Mouse (Mus musculus) gastrocnemius, adult 8-10 months (tissue): ENCODE results near the gene C130050O18Rik. TPM values are rescaled to one million over a fixed set of nuclear protein-coding genes. Genes with fewer than 3 reads are reported as not detected.
A peak's percentile ranks its signal among the peaks of the same experiment; 100 is the strongest.

ENCODE experiments used
- DNase-seq, 2 experiments: peaks; one replicate each; pipeline ENCODE4 v3.0.0; 2022; ENCODE audit warnings: low spot score in 2 of 2
- total RNA-seq, 4 experiments: library from RNA; stranded (reverse); gene quantifications; 2 replicates each; pipeline ENCODE4 v1.2.4; 2022

C130050O18Rik gene
- under 1 TPM in 2 of 4 experiments, not detected in 2; 0.15 to 0.27 TPM for total RNA-seq

DNA sequence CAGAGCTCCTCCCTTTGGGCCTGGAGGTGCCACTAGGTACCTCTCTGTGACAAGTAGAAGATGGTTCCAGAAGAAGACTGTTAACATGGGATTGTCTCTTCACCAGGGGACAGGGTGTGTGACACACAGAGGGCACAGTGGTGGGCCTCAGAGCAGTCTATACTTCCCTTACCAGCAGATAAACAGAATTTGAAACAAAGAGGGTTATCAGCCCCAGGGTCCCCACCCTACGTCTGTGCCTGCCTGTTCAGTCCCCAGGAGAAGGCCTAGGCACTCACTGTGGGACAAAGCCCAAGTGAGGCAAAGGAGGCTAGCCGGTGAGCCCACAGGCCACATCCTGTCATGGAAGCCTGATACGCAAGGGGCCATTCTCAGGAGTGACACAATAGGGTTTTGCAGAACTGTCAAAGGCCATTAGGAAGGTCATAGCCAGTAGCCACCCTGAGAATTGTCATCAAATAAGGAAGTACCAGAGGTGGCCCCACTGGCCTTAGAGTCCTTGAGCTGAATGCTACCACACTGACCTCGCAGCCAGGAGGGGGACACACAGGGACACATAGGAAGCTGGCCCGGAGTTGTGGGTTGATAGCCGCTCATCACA is at the start of gene C130050O18Rik:
TSS of gene C130050O18Rik (plus strand) at position 480 of the 601 bp plus-strand sequence.
- DNase-seq: no peak

DNA sequence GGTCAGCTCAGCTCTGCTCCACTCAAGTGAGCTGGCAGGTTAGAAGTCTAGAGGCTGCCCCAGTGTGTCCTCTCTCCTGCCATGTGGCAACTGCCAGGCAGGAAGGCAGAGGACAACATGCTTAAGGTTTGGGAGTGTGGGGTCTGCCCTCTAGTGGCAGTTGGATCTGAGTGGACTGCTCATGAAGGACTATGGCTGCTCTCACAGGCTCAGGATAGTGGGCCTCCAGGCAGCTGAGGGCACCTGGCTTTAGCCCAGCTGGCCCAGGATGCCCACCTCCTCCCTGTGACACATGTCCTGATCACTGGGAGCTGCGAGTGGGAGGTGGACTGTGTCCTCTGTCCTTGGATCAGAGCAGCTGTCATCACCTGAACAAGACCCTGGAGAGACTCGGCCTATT is 46.4 kb upstream of the C130050O18Rik start:
- no peak for DNase-seq

- no peak for DNase-seq
Measured at GRCm38 (mm10) chr5:139359244-139359643, 45.8 kb upstream of the C130050O18Rik start.

GRCm38 (mm10) chr5:139363858-139364257 is 41.2 kb upstream of the C130050O18Rik start:
- no peak for DNase-seq

GRCm38 (mm10) chr5:139364260-139364910 is 40.7 kb upstream of the C130050O18Rik start:
- peak; percentile 81 to 86 for DNase-seq

- DNase-seq: no peak
Measured at GRCm38 (mm10) chr5:139364911-139365571, 40.0 kb upstream of the C130050O18Rik start.

DNA sequence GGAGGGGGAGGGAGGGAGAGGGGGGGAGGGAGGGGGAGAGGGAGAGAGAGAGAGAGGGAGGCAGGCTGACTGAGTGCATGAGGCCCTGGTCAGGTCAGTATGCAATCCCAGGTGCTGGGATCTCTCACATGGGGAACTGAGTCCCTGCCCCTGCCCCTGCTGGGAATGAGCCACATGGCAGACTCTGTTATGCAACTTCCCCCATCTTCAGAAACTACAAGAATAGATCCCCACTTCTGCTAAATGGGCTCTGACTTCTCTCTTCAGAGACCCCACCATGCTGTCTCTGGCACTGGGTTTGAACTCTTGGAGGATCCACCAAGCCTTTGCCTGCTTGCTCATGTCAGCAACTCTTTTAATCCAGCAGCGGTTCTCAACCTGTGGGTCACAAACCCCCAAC is 39.3 kb upstream of the C130050O18Rik start:
- DNase-seq: no peak

GRCm38 (mm10) chr5:139366484-139366883 is 38.6 kb upstream of the C130050O18Rik start:
- no peak for DNase-seq

DNA sequence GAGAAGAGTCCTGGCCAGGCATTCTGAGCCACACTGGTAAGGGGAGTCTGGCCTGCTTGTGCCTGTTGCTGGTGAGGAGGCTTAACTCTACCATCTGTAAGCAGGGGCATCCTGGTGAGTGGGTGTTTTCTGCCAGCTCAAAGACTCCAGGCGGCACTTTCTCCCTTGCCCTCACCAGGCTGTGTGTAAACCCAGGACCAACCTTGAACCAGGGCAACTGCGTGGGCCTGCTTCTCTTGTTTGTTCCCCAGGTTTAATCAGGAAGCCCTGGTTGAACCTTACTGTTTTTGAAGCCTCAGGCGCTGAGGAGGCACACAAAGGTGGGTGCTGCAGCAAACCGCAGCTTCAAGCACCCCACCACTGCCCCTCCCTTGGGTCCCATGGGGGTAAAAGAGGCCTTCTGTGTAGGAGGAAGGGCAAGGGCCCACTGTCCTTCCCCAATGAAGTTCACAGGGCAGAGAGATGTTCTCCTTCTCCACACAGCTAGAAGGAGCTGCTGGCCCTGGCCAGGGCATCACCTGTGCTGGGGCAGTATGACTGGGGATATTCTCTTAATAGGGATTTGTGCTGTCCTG is 37.1 kb upstream of the C130050O18Rik start:
- no peak for DNase-seq

- DNase-seq: no peak
Measured at GRCm38 (mm10) chr5:139368638-139369320, 36.3 kb upstream of the C130050O18Rik start.

GRCm38 (mm10) chr5:139370336-139370735 is 34.7 kb upstream of the C130050O18Rik start:
- no peak for DNase-seq

- no peak for DNase-seq
Measured at GRCm38 (mm10) chr5:139371118-139371517, 34.0 kb upstream of the C130050O18Rik start.

DNA sequence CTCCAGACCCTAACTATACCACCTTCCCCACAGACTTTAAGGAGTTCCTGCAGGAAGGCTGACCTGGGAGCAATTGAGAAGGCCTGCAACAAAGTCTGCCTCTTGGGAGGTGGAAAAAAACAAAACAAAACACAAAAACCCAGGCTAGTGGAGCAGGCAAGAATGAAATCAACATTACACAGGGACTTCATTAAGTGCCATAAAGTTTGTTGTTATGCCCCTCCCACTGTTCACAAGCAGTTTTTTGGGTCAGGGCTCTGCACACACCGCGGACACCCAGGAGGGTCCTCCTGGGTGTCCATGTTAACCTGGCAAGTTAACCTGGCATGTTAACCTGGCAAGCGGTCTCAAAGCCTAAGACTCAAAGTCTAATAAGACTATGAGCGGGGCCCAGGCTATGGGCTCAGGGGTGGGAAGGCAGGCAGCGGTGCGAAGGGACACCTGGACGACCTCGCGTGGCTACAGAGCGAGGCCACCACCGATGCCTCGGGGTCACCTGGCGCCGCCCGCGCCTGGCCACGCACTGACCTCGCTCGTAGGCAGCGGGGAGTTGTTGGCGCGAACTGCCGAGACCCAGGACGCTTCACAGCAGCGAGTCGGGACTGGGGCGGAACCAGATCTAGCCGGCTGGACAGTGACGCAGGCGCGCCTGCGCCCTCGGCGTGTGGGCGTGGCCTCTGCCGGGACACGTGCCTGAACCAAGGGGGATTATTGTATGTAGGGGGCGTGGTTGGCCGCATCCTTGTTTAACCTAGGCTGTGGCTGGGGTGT is 33.3 kb upstream of the C130050O18Rik start:
- DNase-seq: peak; percentile 83 to 91

DNA sequence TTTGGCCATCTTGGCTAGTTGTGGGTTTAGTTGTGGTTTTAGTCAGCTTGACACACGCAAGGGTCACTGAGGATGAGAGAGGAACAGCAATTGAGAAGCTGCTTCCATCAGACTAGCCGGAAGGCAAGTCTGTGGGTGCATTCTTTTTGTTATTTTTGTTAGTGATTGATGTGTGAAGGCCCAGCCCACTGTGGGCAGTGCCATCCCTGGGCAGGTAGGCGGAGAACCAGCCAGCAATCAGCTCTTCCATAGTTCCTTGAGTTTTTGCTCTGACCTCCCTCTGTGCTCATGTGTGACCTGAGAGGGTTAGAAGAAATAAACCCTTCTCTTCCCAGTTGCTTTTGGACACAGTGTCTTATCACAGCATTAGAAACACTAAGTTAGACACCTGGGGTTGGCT is 32.0 kb upstream of the C130050O18Rik start:
- DNase-seq: no peak

GRCm38 (mm10) chr5:139373889-139374444 is 31.1 kb upstream of the C130050O18Rik start:
- no peak for DNase-seq

GRCm38 (mm10) chr5:139374841-139375240 is 30.2 kb upstream of the C130050O18Rik start:
- no peak for DNase-seq

- peak; percentile 76 to 83 for DNase-seq
Measured at GRCm38 (mm10) chr5:139377468-139378270, 27.4 kb upstream of the C130050O18Rik start, which contains the start of gene Gpr146. Gene Gpr146, plus strand, starts transcription at chr5:139377697.

GRCm38 (mm10) chr5:139378271-139378556 is 26.9 kb upstream of the C130050O18Rik start:
- DNase-seq: no peak

GRCm38 (mm10) chr5:139378986-139379629 is 26.0 kb upstream of the C130050O18Rik start:
- DNase-seq: peak; percentile 55 to 78
